Mouse (Mus musculus): ENCODE data around the gene Klhl21.

GRCm38 (mm10) chr4:152038225-152038984, 29.8 kb downstream of the Klhl21 start, which contains the start of gene Tas1r1:
- no peak for TF ChIP-seq CTCF (IDR thresholded peaks at IDR 0.05)
- TF ChIP-seq EP300 (IDR thresholded peaks at IDR 0.05) = no peak

Measured in lung, postnatal 0 days (tissue).